ENCODE assay signal across 10 mouse cellular contexts in the genomic region with DNA sequence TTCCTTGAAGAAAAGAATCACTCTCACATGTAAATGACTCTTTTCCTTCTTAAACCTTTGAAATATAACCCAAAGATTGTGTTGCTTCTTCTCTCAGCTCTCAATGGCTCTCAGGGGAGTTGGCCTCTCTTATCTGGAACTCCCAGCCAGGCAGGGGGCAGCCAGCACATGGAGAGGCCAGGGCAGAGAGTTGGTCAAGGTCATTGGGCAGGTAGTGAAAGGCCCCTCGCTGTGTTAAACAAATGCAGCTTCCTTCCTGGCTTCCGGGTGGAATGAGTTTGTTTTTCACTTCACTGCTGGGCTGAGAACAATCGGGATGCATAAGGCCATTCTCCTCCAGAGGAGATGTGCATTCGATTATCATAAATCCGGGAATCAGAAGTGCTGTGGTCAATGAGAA.
A peak's percentile ranks its signal among the peaks of the same experiment; 100 is the strongest.
DNase-seq lines count a peak whose midpoint lies in the region; ATAC-seq lines count a peak whose summit lies in the region.
"Had no signal": no experiment of that assay in that cellular context is flagged by ENCODE, and none has a peak within 500 bp of the region (broad histone marks: within the 10 kb centered on the region; RNA-seq: fewer than 3 reads in every experiment).

No protein-coding gene starts in this region.

- H3K9me3 ChIP-seq in midbrain, embryonic 11.5 days (ENCODE audit: control insufficient read depth, low read length) = no peaks in the 10 kb centered on the region
- H3K9me3 ChIP-seq in midbrain, embryonic 16.5 days (replicated peaks; ENCODE audit: control insufficient read depth, low read length, poor library complexity, severe bottlenecking) = no peaks in the 10 kb centered on the region
- H3K9me3 ChIP-seq in stomach, embryonic 15.5 days = no peaks in the 10 kb centered on the region
- H3K9me3 ChIP-seq in forebrain, embryonic 16.5 days (ENCODE audit: control insufficient read depth, low read length) = no peaks in the 10 kb centered on the region
- H3K9me3 ChIP-seq: forebrain, embryonic 12.5 days had no signal

- peaks cover 9% of the 10 kb centered on the region for H3K4me1 ChIP-seq in midbrain, embryonic 11.5 days (ENCODE audit: control insufficient read depth, insufficient read depth, low read length)
- H3K4me1 ChIP-seq in midbrain, embryonic 16.5 days (ENCODE audit: control insufficient read depth, insufficient read depth, low read length) = peaks cover 8% of the 10 kb centered on the region; the same call in 1 of the 2 replicates
- H3K4me1 ChIP-seq in stomach, embryonic 15.5 days = no peaks in the 10 kb centered on the region
- H3K4me1 ChIP-seq in forebrain, embryonic 16.5 days (replicated peaks; ENCODE audit: control insufficient read depth, insufficient read depth, low read length) = no peaks in the 10 kb centered on the region

- no peak overlapping the region for H3K9ac ChIP-seq in midbrain, embryonic 11.5 days (ENCODE audit: low read length)
- no peak overlapping the region for H3K9ac ChIP-seq in midbrain, embryonic 16.5 days (ENCODE audit: low read depth, low read length)
- no peak overlapping the region for H3K9ac ChIP-seq in stomach, embryonic 15.5 days
- H3K9ac ChIP-seq in forebrain, embryonic 16.5 days (replicated peaks; ENCODE audit: low read depth, low read length) = no peak overlapping the region
- H3K9ac ChIP-seq: forebrain, embryonic 12.5 days; hindbrain, embryonic 14.5 days had no signal

- H3K4me2 ChIP-seq in midbrain, embryonic 11.5 days = no peak overlapping the region
- H3K4me2 ChIP-seq in midbrain, embryonic 16.5 days (ENCODE audit: low read length) = no peak overlapping the region
- no peak overlapping the region for H3K4me2 ChIP-seq in stomach, embryonic 15.5 days
- H3K4me2 ChIP-seq in forebrain, embryonic 16.5 days (ENCODE audit: low read length) = no peak overlapping the region
- H3K4me2 ChIP-seq: forebrain, embryonic 12.5 days; hindbrain, embryonic 14.5 days had no signal

- 0 out of 2 replicates have a peak overlapping the region, but pooled peaks have one; percentile 30 for H3K27ac ChIP-seq in midbrain, embryonic 11.5 days (ENCODE audit: low read depth, low read length)
- H3K27ac ChIP-seq in midbrain, embryonic 16.5 days (ENCODE audit: low read length) = no peak overlapping the region
- no peak overlapping the region for H3K27ac ChIP-seq in stomach, embryonic 15.5 days
- H3K27ac ChIP-seq in forebrain, embryonic 16.5 days (ENCODE audit: low read length) = no peak overlapping the region
- H3K27ac ChIP-seq: forebrain, embryonic 12.5 days; hindbrain, embryonic 14.5 days had no signal

- no peaks in the 10 kb centered on the region for H3K27me3 ChIP-seq in midbrain, embryonic 11.5 days (ENCODE audit: control insufficient read depth, insufficient read depth, low read length)
- H3K27me3 ChIP-seq in midbrain, embryonic 16.5 days (ENCODE audit: control insufficient read depth, insufficient read depth, low read depth, low read length) = no peaks in the 10 kb centered on the region
- H3K27me3 ChIP-seq in stomach, embryonic 15.5 days (replicated peaks) = no peaks in the 10 kb centered on the region
- H3K27me3 ChIP-seq in forebrain, embryonic 16.5 days (replicated peaks; ENCODE audit: control insufficient read depth, insufficient read depth, low read length) = no peaks in the 10 kb centered on the region
- H3K27me3 ChIP-seq: forebrain, embryonic 12.5 days had no signal

- WGBS in midbrain, embryonic 11.5 days = 3% methylated on average over 5 of the region's 5 CpGs
- WGBS in midbrain, embryonic 16.5 days = 2% methylated on average over 5 of the region's 5 CpGs
- 24% methylated on average over 5 of the region's 5 CpGs for WGBS in stomach, embryonic 15.5 days
- WGBS in forebrain, embryonic 16.5 days = 12% methylated on average over 5 of the region's 5 CpGs

- DNase-seq in midbrain, embryonic 11.5 days (ENCODE audit: low spot score, missing footprints) = no peak
- peak; percentile 60 for DNase-seq in embryo, embryonic 11 days
- DNase-seq in heart, postnatal 14 days = peak; percentile 7 to 8
- no peak for DNase-seq in layer of hippocampus, postnatal 14 days (ENCODE audit: low spot score in 2 of 2)
- DNase-seq: cerebellum, adult 9-10 months had no signal

- no peak overlapping the region for H3K4me3 ChIP-seq in midbrain, embryonic 11.5 days (ENCODE audit: low read depth, low read length)
- H3K4me3 ChIP-seq in midbrain, embryonic 16.5 days (ENCODE audit: low read depth, low read length) = no peak overlapping the region
- no peak overlapping the region for H3K4me3 ChIP-seq in stomach, embryonic 15.5 days (replicated peaks)
- H3K4me3 ChIP-seq in forebrain, embryonic 16.5 days (replicated peaks; ENCODE audit: low read length) = no peak overlapping the region
- H3K4me3 ChIP-seq: forebrain, embryonic 12.5 days had no signal

- H3K36me3 ChIP-seq in midbrain, embryonic 11.5 days (ENCODE audit: control insufficient read depth, insufficient read depth, low read length) = no peaks in the 10 kb centered on the region
- no peaks in the 10 kb centered on the region for H3K36me3 ChIP-seq in midbrain, embryonic 16.5 days (ENCODE audit: control insufficient read depth, insufficient read depth, low read length)
- H3K36me3 ChIP-seq in stomach, embryonic 15.5 days = no peaks in the 10 kb centered on the region
- H3K36me3 ChIP-seq in forebrain, embryonic 16.5 days (ENCODE audit: control insufficient read depth, insufficient read depth) = no peaks in the 10 kb centered on the region
- H3K36me3 ChIP-seq: forebrain, embryonic 12.5 days had no signal

- peak; percentile 38; the same call in 1 of the 2 replicates for ATAC-seq in midbrain, embryonic 11.5 days (ENCODE audit: low FRiP score)
- no peak for ATAC-seq in midbrain, embryonic 16.5 days
- ATAC-seq in stomach, embryonic 15.5 days (ENCODE audit: insufficient read depth, low FRiP score, low read depth) = peak; percentile 65; the same call in 1 of the 2 replicates
- ATAC-seq in forebrain, embryonic 16.5 days = no peak

- intact Hi-C loops in heart, postnatal 14 days (cut with DNase I) = loop anchor here (5.0 kb wide), 1 partner anchor 521 kb away; the partner anchor contains the start of gene Nrp2

Comparison
In these comparisons a context has a peak if more than half of its experiments do, and no peak if none do; other contexts are left out.
1. ATAC-seq: peak in midbrain, embryonic 11.5 days (single experiment) and stomach, embryonic 15.5 days (single experiment); none in midbrain, embryonic 16.5 days (single experiment) and forebrain, embryonic 16.5 days (single experiment).
2. DNase-seq: peak in embryo, embryonic 11 days (single experiment) and heart, postnatal 14 days (2 of 2); none in midbrain, embryonic 11.5 days (single experiment) and layer of hippocampus, postnatal 14 days (0 of 2).